Mouse (Mus musculus) T-helper 17 cell (primary cell): ENCODE measurements around the gene Ccnd3.
"Not testable (repeated sequence)": the region's sequence is repeated elsewhere in the genome, so short reads cannot be mapped to it uniquely, and the experiment has no call there.

ENCODE experiments used
- in situ Hi-C, 2 experiments: fragments of 300-600 bp; cut with MboI, MseI; formaldehyde crosslinking; loops; 1 replicate in 1 of 2; 2 replicates in 1 of 2; pipeline ENCODE4 v1.15.1; 2025; ENCODE audit warnings: high pct_unique_total_duplicates in 2 of 2

Gene Ccnd3

DNA sequence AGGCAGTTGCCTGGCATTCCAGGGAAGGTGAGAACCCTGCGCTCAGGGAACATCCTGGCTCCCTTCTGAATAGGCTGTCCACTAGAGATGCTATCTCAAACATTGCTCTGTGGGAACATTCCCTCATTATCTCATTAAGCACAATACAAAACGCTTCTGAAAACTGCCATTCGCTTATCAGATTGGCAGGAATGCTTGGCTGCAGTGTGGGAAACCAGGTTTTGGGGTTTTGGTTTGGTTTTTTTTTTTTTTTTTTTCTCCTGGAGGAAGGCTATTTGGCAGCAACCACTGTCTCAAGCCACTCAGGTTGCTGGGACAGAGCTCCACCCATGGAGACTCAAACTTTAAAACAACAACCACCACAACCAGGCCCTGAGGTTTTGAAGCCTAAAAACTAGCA lies 25.0 kb upstream of the Ccnd3 start:
- in situ Hi-C loops: loop anchor here in 1 of 2 experiments (5.0 kb wide), 1 partner anchor 68 kb away; no protein-coding TSS in a partner anchor

DNA sequence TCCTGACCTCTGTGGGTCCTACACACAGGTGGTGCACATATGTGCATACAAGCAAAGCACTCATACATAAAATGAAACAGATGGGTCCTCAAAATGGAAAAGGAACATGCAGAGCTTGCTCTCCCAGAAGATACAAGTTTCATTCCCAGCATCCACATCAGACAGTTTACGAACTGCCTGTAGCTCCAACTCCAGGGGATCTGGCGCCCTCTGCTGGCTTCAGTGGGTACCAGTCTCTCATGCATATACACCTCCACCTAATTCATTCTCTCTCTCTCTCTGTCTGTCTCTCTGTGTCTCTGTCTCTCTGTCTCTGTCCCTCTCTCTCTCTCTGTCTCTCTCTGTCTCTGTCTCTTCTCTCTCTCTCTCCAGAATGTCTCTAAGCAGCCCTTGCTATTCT lies 22.4 kb upstream of the Ccnd3 start:
- in situ Hi-C loops: loop anchor here in 1 of 2 experiments (5.0 kb wide), 1 partner anchor 70 kb away; no protein-coding TSS in a partner anchor

DNA sequence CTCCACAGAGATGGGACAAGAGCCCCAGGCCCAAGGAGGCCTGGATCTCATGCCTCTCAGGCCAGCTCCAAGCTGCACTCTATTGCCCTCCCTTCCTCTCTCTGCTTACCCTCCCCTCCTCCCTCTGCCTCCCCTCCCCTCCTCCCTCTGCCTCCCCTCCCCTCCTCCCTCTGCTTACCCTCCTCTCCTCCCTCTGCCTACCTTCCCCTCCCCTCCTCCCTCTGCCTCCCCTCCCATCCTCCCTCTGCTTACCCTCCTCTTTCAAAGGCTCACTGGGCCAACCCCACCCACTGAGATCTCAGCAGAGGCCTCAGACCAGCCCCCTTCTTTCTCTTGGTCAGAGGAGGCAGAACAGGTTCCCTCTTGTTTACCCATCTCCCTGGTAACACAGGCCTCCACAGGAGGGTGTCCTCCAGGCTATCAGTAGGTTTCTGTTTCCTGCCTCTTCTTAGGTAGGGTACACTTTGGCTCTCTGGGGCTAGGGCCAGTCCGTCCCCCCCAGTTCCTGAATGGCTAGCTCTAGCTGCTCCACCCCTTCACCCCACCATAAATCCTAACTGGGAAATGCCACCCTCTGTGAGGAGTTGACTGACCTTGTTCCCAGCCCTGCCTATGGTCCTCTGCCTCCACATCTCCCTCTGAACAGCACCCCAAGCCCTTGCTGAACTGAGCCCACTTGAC lies 20.5 kb upstream of the Ccnd3 start:
- in situ Hi-C loops: loop anchor here in 1 of 2 experiments (5.0 kb wide), 1 partner anchor 72 kb away; no protein-coding TSS in a partner anchor

DNA sequence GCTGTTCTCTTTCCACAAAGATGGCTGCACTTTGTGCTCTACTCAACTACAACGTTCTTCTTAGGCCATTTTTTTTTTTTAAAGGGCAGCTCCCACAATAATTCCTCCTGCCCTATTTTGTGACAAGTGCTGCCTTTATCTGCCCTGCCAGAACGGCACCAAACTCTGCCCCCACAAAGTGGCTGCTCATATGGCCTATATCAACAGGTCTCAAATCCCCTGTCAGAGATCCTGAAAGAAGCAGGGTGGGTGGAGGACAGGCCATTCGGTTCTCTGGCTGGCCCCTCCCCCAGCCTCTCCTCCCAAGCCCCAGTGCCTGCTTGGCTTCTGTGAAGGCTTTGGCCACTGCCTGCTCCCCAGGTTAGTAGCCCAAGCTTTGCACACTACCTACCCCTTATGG lies 19.9 kb upstream of the Ccnd3 start:
- in situ Hi-C loops: loop anchor here in 1 of 2 experiments (5.0 kb wide), 1 partner anchor 73 kb away; no protein-coding TSS in a partner anchor

DNA sequence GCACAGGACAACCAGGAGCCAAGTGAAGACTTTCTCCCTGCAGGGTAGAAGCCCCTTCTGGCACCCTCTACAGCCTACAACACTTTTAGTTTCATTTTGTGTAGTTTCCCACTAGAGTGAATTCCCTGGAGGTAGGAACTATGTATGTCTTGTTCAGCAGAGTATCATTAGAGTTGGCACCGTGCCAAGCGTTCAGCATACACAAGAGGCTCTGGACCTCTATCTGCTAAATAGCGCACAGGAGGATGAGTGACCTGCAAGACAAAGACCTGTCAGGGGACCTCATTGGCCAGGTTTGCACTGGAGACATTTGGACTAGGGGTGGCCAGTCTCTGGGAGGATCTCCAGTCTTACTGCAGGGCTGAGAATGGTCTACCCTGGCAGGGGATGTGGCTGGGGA lies 19.1 kb upstream of the Ccnd3 start:
- in situ Hi-C loops: no loop called here

DNA sequence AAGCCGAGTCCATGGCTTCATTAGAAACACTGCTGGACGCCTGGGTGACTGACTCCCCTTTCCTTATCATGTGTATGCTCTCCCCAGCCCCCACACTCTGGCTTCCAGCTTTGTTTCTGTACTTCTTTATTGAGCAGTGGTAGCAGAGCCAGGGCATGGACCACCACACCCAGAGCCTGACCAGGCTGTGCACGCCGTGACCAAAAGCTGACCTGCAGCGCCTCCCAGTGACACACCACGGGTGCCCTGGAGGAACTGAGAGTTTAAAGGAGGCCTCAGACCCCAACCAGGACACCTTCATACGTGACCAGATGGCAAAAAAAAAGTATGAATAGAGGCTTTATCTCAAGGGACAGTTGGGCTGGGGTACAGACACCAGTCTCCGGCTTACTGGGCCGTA lies 14.1 kb upstream of the Ccnd3 start:
- in situ Hi-C loops: loop anchor here in 1 of 2 experiments (10.0 kb wide), 1 partner anchor 836 kb away; the partner anchor contains the start of gene Cul7

DNA sequence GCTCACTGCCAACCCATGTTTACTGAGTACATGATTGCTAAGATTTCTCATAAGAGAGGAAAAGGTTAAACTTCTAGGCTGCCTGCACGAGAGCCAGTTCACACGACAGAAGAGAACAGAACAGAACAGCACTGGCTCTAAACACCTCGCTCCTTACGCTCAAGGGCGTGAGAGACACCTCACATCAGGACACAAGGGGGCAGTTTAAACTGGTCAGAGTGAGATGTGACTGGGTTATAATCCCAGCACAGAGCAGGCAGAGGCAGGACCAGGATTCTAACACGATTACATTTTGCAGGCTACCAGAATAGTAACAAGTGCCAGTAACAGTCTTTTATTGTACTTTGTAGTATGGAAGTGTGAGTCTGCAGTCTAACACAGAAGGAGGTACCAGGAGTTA lies 12.1 kb upstream of the Ccnd3 start:
- in situ Hi-C loops: loop anchor here in 1 of 2 experiments (10.0 kb wide), 1 partner anchor 838 kb away; the partner anchor contains the start of gene Cul7

DNA sequence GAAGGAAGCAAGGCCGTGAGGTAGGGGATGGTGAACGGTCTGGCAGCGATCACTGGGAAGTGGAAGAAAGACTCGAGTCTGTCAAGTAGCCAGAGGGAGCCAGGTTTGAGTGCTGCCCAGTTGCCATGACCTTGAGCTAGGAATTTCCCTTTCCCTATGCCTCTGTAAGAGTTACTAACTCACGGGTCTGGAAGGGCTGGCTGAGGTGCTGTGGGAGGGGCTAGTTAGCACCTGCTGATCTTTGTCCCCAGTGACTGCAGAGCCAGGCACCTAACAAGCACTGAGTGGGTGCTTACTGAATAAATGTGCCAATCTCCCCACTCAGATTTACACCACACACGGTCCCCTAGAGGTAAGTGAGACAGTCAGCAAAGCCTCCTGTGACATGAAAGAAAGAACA lies 11.2 kb upstream of the Ccnd3 start:
- in situ Hi-C loops: loop anchor here in 1 of 2 experiments (10.0 kb wide), 1 partner anchor 839 kb away; the partner anchor contains the start of gene Cul7

DNA sequence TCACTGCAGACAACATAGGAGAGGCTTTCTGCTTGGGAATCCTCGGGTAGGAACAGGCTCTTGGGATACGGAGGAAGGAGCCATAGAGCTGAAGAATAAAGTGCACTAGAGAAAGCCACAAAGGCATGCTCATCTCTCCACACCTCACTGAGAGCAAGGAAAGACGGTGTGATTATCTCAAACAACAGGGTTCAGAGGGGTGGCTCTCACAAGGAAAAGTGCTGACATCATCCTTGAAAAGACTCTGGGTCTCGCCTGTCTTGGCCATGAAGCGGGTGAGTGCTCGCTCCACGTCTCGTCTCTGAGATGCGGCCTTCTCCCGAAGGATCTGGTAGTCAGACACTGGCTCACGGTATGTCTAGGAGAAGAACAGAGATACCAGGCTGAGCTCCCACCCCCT lies 10.7 kb upstream of the Ccnd3 start:
- in situ Hi-C loops: loop anchor here in 1 of 2 experiments (10.0 kb wide), 1 partner anchor 839 kb away; the partner anchor contains the start of gene Cul7

DNA sequence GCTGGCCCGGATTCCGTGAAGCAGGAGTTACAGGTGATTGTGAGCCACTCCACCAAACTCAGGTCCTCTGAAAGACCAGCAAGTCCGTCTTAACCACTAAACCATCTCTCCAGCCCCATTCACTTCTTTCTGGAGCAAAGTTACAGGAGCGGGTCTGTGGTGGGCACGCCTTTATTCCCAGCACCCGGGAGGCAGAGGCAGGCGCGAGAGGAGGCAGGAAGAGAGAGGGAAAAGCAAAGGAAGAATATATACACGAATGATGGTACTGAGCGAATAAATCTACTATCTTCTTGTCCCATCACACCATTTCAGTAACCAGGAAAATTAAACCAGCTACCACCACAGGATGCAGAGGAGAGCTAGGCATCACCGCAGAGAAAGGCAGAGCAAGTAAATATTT lies 3.3 kb upstream of the Ccnd3 start:
- in situ Hi-C loops: no loop called here

DNA sequence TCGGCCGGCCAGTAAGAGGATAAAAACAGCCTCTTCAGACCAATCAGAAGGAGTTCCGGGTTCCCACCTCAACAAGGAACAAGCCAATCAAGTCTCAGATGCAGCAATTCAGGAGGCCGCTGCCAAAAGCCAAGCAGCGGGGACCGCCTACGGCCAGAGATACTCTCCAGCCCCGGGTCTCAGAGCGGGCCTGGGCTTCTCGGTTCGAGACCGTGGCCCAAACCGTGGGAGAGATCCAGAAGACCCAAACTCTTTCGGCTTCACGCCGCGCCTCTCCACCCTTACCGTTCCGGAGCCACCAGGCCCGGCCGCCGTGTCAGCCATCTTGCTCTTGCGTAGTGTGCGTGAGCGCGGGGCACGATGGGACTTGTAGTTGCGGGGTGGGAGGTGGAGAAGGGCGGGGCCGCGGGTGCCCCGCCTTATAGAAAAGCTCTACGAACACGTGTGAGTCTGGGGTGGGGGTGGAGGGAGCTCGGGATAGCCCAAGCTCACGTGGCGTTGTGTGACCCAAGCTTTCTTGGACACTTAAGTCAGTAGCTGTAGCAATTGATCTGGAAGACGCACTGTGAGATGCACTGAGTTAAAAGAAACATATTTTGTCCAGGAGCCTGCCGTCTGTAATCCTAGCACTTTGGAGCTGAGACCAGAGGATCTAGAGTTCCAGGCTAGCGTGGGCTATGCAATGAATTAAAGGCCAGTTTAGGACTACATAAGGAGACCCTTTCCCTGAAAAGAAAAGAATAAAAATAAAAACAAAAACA lies 2.7 kb upstream of the Ccnd3 start, which contains the start of gene Taf8:
Taf8 (minus strand) TSS at position 347 of the 761 bp plus-strand sequence.
- in situ Hi-C loops: no loop called here

DNA sequence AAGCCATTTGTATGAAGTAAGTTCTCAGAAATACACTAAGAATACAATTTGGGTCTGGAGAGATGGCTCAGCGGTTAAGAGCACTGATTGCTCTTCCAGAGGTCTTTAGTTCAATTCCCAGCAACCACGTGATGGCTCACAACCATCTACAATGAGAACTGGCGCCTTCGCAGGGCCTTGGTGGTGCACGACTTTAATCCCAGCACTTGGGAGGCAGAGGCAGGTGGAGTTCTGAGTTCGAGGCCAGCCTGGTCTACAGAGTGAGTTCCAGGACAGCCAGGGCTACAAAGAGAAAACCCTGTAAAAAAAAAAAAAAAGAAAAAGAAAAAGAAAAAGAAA lies 2.2 kb upstream of the Ccnd3 start:
- in situ Hi-C loops: not testable (repeated sequence)

DNA sequence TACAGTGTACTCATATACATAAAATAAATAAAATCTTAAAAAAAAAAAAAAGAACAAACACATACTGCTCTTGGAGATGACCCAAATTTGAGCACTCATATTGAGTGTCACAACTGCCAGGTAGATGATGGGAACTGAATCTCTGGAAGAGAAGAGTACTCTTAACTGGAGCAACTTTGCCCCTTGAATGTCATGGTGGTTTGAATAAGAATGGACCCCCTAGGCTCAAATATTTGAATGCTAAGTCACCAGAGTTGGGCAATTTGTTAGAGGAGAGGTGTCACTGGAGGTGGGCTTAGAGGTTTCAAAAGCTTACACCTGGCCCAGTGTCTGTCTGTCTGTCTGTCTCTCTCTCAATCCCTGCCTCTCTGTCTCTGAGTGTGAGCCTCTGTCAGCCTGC lies 1.2 kb upstream of the Ccnd3 start:
- in situ Hi-C loops: no loop called here

DNA sequence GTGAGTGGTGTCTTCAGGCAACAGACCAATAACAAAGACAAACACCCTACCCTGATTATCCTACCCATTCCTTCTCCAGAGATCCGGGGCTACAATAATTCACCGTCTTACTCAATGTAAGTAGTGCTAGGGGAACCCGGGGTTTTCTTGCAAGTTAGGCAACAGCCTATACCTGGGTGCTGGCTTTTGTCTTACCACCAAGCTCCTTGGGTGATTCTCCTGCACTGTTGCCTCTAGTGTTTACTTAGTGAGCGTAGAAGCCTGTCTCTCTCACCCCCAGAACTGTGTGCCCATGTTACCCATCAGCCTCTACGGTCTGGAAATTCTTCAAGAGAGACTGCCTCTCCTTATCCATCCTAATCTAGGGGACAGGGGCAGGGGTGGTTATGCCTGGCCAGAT lies 623 bp upstream of the Ccnd3 start:
- in situ Hi-C loops: no loop called here

DNA sequence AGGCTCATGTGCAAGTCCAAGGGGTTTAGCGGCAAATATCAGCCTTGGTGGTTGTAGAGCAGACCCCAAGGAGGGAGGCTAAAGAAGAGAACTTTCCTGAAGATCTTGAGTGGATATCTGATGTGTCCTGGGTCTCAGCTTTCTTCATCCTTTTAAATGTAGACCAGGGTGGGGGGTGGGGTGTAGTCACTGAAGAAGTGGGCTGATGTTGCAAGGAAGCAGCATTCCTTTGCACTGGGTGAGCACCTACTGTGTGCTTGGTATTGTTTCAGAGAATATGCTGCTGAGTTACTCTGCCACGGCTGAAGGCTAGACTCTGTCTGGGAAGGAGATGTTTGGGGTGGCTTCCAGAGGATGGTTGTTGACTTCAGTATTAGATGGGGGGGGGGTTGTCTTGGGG lies 715 bp downstream of the Ccnd3 start:
- in situ Hi-C loops: loop anchor here in 1 of 2 experiments (5.0 kb wide), 1 partner anchor 187 kb away; the partner anchor contains the start of genes Gm21981 and Prickle4

DNA sequence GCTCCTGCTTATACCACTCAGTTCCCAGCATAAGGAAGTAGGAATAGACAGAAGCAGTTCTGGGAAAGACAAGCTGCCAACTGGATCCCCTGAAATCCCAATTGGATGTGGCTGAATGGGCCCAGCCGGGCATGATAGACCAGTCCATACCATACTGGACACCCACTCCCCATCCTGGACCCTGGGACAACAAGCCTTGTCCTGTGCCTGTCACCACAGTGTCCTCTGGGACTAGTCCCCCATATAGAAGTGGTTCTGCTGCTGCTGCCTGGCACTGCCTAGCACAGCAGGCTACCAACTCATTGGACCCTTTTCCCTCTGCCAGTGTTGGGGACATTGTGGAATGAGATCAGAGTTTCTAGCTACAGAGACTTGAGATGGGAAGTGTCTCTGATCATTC lies 1.2 kb downstream of the Ccnd3 start:
- in situ Hi-C loops: loop anchor here in 1 of 2 experiments (5.0 kb wide), 1 partner anchor 186 kb away; the partner anchor contains the start of genes Gm21981 and Prickle4

DNA sequence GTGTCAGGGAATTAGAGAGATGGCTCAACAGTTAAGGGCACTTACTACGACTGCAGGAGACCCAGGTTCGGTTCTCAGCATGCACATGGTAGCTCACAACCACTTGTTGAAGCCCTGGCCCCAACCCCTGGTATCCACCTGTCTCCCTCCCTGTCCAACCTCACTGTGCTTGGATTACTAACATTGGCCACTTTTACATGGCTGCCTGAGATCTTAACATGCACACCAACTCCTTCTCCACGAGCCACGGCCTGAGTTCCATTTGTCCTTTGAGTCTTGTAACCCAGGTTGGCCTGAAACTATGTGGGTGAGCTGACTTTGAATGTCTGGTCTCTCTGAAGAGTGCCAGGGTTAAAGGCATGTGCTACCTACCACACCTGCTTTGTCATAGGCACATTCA lies 1.8 kb downstream of the Ccnd3 start:
- in situ Hi-C loops: loop anchor here in 1 of 2 experiments (5.0 kb wide), 1 partner anchor 186 kb away; the partner anchor contains the start of genes Gm21981 and Prickle4

DNA sequence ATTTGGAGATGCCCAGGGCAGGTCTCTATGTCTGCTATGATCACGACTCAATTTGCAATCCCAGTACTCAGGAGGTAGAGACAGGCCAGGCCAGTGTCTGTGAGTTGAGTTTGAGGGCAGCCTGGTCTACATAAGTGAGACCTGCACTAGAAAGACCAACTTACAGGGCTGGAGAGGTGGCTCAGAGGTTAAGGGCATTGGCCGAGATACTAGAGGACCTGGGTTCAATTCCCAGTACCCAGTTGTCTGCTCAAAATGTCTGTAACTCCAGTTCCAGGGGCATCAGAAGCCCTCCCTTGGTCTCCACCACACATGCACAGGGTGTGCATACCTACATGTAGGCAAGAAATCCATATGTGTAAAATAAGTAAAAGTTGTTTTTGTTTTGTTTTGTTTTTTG lies 2.7 kb downstream of the Ccnd3 start:
- in situ Hi-C loops: loop anchor here in 1 of 2 experiments (5.0 kb wide), 1 partner anchor 185 kb away; the partner anchor contains the start of genes Gm21981 and Prickle4

DNA sequence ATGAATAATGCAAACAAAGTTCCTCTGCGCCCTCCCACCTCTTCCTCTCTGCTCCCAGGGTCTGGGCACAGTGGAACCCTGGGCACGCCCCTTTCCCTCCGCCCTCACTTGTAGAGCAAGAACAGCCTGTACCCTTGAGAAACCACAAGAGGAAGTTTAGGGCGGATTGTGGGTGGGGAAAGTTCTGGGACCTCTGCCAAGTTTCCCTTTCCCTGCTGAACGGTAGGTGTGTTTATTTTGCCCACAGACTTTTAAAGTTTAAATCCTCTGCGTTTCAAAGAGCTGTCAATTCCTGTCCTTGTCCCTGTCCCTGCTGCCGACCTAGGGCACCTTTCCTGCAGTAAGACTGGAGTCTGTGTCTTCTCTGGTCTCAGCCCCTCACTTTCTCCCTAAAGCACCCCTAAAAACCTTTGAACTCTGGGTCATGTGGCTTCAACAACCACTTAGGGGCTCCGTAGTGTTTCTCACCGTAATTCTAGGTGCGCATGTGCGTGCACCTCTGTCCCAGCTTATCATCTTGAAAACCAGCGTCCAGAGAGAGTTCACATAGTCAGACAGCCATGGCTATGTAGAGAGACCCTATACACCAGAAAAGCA lies 3.3 kb downstream of the Ccnd3 start:
- in situ Hi-C loops: loop anchor here in 1 of 2 experiments (5.0 kb wide), 1 partner anchor 184 kb away; the partner anchor contains the start of genes Gm21981 and Prickle4

DNA sequence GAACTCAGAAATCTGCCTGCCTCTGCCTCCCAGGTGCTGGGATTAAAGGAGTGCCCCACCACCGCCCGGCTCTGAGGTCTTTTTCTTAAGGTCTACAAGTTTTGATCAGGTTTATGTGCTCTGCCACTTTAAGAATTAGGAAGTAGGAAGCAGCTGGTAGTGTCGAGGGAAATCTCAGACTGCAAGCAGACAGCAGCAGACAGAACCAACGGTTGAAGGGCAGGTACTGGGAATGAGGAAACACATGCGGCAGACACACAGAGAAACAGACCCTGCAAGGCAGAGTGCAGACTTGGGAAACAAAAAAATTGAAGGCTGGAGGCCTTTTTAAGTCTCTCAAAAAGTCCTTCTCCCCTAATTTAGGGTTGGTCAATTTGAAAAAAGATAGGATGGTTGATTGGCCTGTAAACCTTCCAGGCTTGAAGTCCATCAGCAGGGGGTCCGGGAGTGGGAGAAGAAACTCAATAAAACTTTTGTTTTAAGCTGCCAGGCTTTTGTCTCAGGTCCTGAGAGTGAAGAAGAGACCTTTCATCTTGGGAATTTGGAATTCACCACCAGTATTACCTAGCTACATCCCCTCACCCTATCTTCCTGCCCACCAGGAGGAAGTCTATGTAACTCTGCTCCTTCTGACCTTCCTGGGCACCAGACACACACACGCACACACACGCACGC lies 4.3 kb downstream of the Ccnd3 start:
- in situ Hi-C loops: loop anchor here in 1 of 2 experiments (5.0 kb wide), 1 partner anchor 183 kb away; the partner anchor contains the start of genes Gm21981 and Prickle4
